Mouse (Mus musculus): ENCODE measurements around the gene Cmbl. TPM values are rescaled to one million over a fixed set of nuclear protein-coding genes. Genes with fewer than 3 reads are reported as not detected.

Cmbl gene
- total RNA-seq, 2 experiments from 2014 or later = 69.7 to 178 TPM

- DNase-seq (ENCODE audit: low spot score in 2 of 2) = no peak
Observed at GRCm38 (mm10) chr15:31539643-31540512, 25.3 kb upstream of the Cmbl start.

GRCm38 (mm10) chr15:31540513-31540802 is 24.7 kb upstream of the Cmbl start:
- no peak for DNase-seq (ENCODE audit: low spot score in 2 of 2)

DNA sequence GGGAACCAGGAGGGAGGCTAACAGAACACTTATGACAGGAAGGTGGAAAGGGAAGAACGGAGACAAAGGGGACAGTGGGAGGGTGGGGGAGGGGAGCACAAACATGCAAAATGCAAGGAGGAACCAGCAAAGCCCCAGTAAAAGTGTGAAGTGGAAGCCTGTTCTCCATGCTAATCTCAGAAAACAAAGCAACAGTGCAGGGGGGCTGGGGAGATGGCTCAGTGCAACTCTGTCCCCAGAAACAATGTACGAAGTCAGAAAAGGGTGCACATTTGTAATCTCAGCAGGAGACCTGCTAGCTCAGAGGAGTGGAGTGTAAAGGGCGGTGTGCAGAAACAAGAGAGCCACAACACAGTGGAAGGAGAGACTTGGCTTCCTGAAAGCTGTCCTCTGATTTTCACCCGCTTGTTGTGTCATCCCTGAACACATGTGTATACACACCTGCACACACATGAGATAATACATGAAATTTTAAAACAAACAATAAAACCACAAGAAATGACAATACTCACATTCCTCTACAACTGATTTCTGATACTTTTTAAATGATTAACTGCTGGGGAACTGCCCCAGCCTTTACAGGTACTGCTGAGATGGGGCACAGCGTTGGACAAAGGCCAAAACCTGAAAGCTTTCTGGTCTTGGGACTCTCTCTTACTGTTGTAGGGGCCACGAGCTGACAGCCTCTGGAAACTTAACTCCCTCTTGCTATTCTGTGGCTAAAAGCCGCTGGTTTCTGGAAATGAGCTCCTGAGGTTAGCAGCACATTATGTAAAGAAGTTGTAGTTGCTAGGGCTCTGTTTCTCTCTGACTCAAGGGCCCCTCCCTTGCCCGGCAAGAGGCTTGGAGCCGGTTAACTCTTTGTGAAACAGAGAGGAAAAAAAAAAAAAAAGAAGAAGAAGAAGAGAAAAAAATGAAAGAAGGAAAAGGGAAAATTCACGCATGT is 22.9 kb upstream of the Cmbl start:
- no peak for DNase-seq (ENCODE audit: low spot score in 2 of 2)

- no peak for DNase-seq (ENCODE audit: low spot score in 2 of 2)
Observed at GRCm38 (mm10) chr15:31543246-31543645, 21.9 kb upstream of the Cmbl start.

DNA sequence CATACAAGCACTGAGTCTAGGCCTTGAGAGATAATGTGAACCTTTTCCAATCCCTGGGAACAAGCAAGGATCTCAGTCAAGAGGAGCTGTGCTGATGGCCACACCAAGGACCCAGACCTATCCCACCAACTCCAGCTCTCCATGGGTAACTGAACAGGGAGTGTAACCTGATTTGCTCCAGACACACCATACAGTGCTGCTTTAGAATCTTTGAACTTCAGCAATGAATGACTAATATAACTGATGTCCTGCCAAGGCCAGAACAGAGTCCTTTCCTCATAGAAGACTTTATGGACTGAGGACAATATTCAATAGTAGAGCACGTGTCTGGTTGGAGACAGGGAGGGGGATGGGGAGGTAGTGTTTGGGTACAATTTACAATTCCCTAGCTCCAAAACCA is 20.1 kb upstream of the Cmbl start:
- DNase-seq (ENCODE audit: low spot score in 2 of 2) = no peak

- no peak for DNase-seq (ENCODE audit: low spot score in 2 of 2)
Observed at GRCm38 (mm10) chr15:31546291-31546690, 18.9 kb upstream of the Cmbl start.

GRCm38 (mm10) chr15:31547421-31547820 is 17.8 kb upstream of the Cmbl start:
- DNase-seq (ENCODE audit: low spot score in 2 of 2) = no peak

- no peak for DNase-seq (ENCODE audit: low spot score in 2 of 2)
Observed at GRCm38 (mm10) chr15:31550381-31550780, 14.8 kb upstream of the Cmbl start.

DNA sequence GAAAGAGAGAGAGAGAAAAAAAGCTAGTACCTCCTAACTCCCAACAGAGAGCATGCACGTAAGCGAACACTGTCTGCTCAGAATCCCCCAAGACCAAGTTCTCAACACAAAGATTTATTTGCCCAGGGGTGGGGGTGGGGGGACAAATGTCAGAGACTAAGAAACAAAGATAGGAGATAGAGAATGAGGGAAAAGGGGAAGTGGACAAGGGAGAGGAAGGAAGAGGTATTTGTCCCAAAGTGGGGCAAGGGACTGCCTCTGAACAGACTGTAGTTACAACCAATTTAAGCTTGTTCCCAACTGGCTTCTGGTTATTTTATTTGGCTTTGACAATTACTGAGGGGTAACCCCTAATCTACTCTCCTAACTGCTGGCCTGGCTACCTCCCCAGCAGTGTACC is 10.3 kb upstream of the Cmbl start:
- no peak for DNase-seq (ENCODE audit: low spot score in 2 of 2)

- no peak for DNase-seq (ENCODE audit: low spot score in 2 of 2)
Observed at GRCm38 (mm10) chr15:31561390-31561789, 3.8 kb upstream of the Cmbl start.

DNA sequence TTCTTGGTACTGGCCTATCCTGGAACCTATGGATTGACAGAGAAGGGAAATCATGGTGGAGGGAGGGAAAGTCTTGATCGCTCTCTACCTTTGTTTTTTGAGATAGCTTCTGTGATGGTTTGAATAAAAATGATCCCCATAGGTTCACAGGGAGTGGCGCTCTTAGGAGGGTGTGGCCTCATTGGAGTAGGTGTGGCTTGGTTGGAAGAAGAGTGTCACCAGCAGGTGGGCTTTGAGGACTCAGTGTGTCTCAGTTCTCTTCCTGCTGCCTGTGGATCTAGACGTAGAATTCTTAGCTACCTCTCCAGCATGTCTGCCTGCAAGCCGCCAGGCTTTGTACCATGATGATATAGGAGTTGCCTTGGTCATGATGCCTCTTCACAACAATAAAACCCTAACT is 3.2 kb upstream of the Cmbl start:
- DNase-seq (ENCODE audit: low spot score in 2 of 2) = no peak

GRCm38 (mm10) chr15:31562847-31563246 is 2.3 kb upstream of the Cmbl start:
- no peak for DNase-seq (ENCODE audit: low spot score in 2 of 2)

GRCm38 (mm10) chr15:31563577-31564546 is 1.3 kb upstream of the Cmbl start:
- DNase-seq (ENCODE audit: low spot score in 2 of 2) = no peak

GRCm38 (mm10) chr15:31565786-31566185 is 597 bp downstream of the Cmbl start:
- no peak for DNase-seq (ENCODE audit: low spot score in 2 of 2)

- DNase-seq (ENCODE audit: low spot score in 2 of 2) = no peak
Observed at GRCm38 (mm10) chr15:31567431-31567830, 2.2 kb downstream of the Cmbl start.

- peak; percentile 57 to 64 for DNase-seq (ENCODE audit: low spot score in 2 of 2)
Observed at GRCm38 (mm10) chr15:31568581-31568996, 3.4 kb downstream of the Cmbl start.

DNA sequence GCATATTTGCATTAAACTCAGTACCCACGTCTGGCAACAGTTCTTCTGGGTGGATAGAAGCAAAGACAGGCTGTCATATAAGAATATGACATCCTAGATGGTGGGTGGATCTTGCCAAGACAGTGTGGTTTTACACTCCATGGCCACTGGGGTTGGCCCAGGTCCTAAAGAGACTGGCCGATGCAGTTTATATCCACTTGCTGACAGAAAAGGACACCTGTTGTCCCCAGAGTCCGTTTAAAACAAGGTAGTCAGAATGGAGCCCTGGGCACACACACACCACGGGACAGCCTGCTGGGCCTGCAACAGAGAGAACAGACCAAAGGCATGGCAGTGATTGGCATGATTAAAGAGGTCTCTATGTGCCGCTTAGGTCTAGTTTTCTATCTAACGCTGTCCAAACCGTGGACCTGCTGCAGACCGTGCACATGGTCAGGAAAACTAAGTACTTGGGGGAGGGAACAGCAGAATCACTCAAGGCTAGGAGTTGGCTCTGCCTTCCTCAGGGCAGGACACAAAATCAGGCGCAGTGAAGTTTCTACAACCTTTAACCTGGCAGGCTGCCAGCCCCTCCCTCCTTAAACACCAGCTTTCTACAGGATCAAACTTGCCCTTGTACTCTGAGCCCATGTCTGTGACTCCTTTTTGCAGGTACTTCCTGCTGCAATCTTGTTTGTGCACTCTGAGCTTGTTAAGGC is 4.3 kb downstream of the Cmbl start:
- DNase-seq (ENCODE audit: low spot score in 2 of 2) = peak in 1 of 2 experiments; percentile 55

DNA sequence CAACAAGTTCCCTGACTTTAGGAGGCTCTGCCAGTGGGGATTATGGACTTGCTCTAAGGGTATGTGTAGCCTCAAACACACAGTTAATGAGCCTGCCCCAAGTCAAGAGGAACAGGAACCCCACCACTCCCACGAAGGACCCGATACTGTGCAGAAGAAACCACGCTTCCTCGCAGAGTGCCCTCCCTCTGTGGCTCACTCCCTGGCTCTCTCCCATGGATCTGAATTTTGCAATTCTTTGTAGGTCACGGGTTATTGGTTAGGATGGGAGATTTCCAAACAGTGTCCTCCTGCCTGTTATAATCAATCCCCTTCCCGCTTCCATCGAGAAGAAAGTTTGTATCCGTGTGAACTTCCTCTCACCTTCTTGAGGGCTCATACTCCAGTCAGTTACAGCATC is 5.8 kb downstream of the Cmbl start:
- DNase-seq (ENCODE audit: low spot score in 2 of 2) = no peak

DNA sequence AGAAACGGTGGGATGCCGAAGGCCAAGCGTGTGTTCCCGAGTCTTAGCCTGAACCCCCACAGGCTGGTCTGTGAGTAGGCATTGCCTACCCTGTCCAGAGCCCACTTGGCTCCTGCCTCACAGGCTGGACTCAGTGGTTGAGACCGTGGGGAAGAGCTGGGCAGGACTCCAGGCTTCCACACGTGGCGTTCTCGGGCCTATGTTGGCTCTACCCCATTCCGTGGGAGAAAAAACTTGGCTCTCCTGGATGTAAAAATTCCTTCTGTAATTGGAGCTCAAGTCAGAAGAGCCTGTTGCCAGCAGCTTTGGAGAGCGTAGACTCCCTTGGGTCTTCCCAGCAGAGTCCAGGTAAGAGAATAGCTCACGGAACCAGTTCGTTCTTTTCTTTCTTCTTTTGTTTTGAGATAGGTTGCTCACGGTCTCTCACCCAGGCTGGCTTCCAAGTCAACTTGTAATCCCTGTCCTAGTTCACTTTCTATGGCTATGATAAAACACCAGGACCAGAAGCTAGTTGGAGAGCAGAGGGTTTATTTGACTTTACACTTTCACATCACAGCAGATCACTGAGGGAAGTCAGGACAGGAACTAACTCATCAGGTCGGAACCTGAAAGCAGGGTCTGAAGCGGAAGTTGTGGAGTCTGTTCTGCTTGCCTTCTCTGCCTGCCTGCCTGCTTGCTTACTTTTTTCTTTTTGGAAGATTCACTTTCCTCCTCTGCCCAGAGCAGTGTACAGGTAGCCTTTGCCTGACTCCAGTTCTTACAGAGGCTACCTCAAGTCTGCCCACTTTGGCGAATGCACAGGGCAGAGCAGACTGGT is 6.9 kb downstream of the Cmbl start:
- no peak for DNase-seq (ENCODE audit: low spot score in 2 of 2)
